Mouse (Mus musculus) testis, adult 2 months (tissue): ENCODE measurements at regions not wholly inside any gene's neighbourhood (a gene's known extent, or its start where the extent isn't known, plus 50 kb on each side); places are given as distances from the start of the nearest gene placed in this dataset.

Source experiments
- CTCF ChIP-seq: fragments of 200-500 bp; IDR thresholded peaks from 2 replicates; pipeline ENCODE4 v1.5.1; 2012; ENCODE audit warnings: low read depth, mild to moderate bottlenecking, inconsistent platforms, low read length, moderate library complexity; ENCODE audit not compliant: control insufficient read depth, insufficient read depth, insufficient replicate concordance
- POLR2A ChIP-seq: fragments of 200-500 bp; IDR thresholded peaks from 2 replicates; pipeline ENCODE4 v1.6.1; 2012; ENCODE audit warnings: low read depth, mild to moderate bottlenecking, inconsistent platforms, low read length, moderate library complexity; ENCODE audit not compliant: control insufficient read depth

- TF ChIP-seq POLR2A = no peak
- no peak for TF ChIP-seq CTCF
Measured at GRCm38 (mm10) chr15:11455982-11456381, 56.5 kb upstream of the Tars start.
